Mouse (Mus musculus) lung, adult 2 months (tissue): ENCODE data around the gene Cd164l2.

ENCODE experiments used
- CTCF ChIP-seq: fragments of 200-500 bp; IDR thresholded peaks from 2 replicates; pipeline ENCODE4 v1.5.1; 2011; ENCODE audit warnings: mild to moderate bottlenecking, low read length, control low read depth; ENCODE audit not compliant: insufficient read depth
- POLR2A ChIP-seq: fragments of 200-500 bp; IDR thresholded peaks from 2 replicates; pipeline ENCODE4 v1.6.1; 2011; ENCODE audit warnings: low read depth, mild to moderate bottlenecking, control low read depth, low read length, borderline replicate concordance; ENCODE audit errors: extremely low read depth

DNA sequence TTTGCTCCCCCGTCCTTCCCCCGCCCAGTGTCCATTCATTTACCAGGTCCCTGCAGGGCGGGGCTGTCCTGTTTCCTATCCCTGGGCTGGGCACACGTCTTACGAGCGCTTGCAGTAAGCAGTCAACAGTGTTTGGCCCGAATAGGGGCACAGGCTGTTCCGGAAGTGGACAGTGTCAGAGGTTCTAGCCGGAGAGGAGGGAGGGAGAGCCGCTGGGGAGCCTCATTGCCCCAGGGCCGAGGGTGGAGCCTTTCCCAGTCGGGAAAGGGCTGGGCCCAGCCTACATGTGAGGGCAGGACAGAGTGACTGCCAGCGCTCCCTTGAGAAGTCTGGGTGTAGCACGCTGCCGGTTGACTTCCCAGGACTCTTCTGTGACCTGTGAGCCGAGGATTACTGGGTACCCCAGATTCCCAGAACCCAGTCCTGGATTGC lies 28.6 kb downstream of the Cd164l2 start, which contains the start of gene Map3k6:
- TF ChIP-seq CTCF (no peak), POLR2A (peak; percentile 99)
